Mouse (Mus musculus): Measurements from ENCODE around the gene Cirbp.

DNA sequence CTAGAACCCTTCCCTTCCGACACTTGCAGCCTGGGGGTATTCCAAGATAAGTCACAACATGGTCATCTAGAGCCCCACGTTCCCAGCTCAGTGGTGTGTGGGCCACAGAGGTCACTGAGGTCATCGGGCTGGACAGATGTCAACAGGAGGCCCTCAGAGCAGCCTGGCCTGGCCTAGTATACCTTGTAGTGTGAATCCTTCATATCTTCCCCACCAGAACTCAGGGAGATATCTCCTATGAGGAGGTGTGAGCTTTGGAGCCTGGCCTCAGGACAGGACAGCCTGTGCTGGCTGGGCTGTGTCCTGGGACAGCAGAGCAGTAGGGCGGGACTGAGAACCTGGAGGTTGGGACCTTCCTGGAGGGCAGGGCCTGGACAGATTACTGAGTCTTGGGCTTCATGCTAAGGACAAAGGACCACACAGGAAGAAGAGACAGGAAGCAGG is 19.2 kb upstream of the Cirbp start:
- TF ChIP-seq CTCF (IDR thresholded peaks at IDR 0.05; ENCODE audit: low read depth) (no peak), EP300 (IDR thresholded peaks at IDR 0.05; ENCODE audit: low read depth) (no peak)
